Mouse (Mus musculus): Measurements from ENCODE around the gene Arl6ip1.
A peak's percentile ranks its signal among the peaks of the same experiment; 100 is the strongest.

DNA sequence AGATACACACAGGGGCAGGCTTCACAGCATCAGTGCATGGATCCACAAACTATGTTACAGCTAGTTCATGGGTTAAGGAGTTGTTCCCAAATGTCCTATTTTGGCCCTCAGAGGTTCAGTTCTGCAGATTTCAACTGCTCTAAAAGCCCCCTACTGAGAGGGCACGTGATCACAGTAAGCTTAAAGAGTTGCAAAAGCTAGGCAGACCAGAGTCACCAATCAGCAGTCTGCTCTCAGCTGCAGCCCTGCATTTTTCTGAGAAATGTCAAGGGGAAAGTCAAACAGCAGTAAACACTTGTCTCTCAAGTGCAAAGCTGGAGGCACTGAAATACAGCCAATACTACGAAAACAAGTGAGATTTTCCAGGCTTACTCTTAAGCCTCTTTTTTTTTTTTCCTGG, 10.3 kb downstream of the Arl6ip1 start:
- TF ChIP-seq ZC3H11A (IDR thresholded peaks at IDR 0.05; ENCODE audit: low read depth, low read length) (no peak), ETS1 (IDR thresholded peaks at IDR 0.05; ENCODE audit: low read depth, low read length) (peak; percentile 50; the same call in 1 of the 2 replicates), JUND (IDR thresholded peaks at IDR 0.05; ENCODE audit: low read depth, low read length) (no peak), EP300 (IDR thresholded peaks at IDR 0.05; ENCODE audit: low read depth in 1 of 2, low read length in 2 of 2) (no peak), CTCF (IDR thresholded peaks at IDR 0.05 in 2 of 3, conservative IDR thresholded peaks at IDR 0.05 in 1 of 3; ENCODE audit: control insufficient read depth in 1 of 3, insufficient read depth in 1 of 3, low read depth in 2 of 3, low read length in 3 of 3, poor library complexity in 1 of 3, severe bottlenecking in 1 of 3) (no peak), POLR2A (IDR thresholded peaks at IDR 0.05; ENCODE audit: control insufficient read depth in 1 of 2, insufficient read depth in 1 of 2, low read depth in 1 of 2, low read length in 2 of 2, poor library complexity in 1 of 2) (no peak), CHD2 (IDR thresholded peaks at IDR 0.05; ENCODE audit: low read length) (no peak), UBTF (IDR thresholded peaks at IDR 0.05; ENCODE audit: borderline replicate concordance, insufficient read depth, low read depth, low read length) (no peak), ZNF384 (IDR thresholded peaks at IDR 0.05; ENCODE audit: low read depth, low read length) (no peak), POLR2AphosphoS5 (IDR thresholded peaks at IDR 0.05; ENCODE audit: borderline replicate concordance, low read depth, low read length) (no peak), BHLHE40 (IDR thresholded peaks at IDR 0.05; ENCODE audit: borderline replicate concordance, low read depth, low read length) (peak; percentile 83), GATA1 (IDR thresholded peaks at IDR 0.05; ENCODE audit: low read depth, low read length) (no peak), TBP (IDR thresholded peaks at IDR 0.05; ENCODE audit: low read depth, low read length) (0 out of 2 replicates have a peak, but pooled peaks have one; percentile 34), TCF12 (IDR thresholded peaks at IDR 0.05; ENCODE audit: low read depth, low read length) (no peak)
